Comparison of ENCODE assay signal across 12 mouse cellular contexts in genomic region chr11:72393669-72394068, GRCm38 (mm10). TPM values are rescaled to one million over a fixed set of nuclear protein-coding genes. Genes with fewer than 3 reads are reported as not detected.
A peak's percentile ranks its signal among the peaks of the same experiment; 100 is the strongest.
DNase-seq lines count a peak whose midpoint lies in the region; ATAC-seq and TF ChIP-seq lines count a peak whose summit lies in the region.
"Had no signal": no experiment of that assay in that cellular context is flagged by ENCODE, and none has a peak within 500 bp of the region (broad histone marks: within the 10 kb centered on the region; RNA-seq: fewer than 3 reads in every experiment).

No protein-coding gene starts in this region.

- ATAC-seq in lung, embryonic 14.5 days (ENCODE audit: insufficient read depth), result peak; percentile 14; the same call in 1 of the 2 replicates
- peak; percentile 18; the same call in 1 of the 2 replicates for ATAC-seq in lung, postnatal 0 days
- no peak for ATAC-seq in hindbrain, embryonic 11.5 days (ENCODE audit: low FRiP score)
- ATAC-seq: Patski had no signal

- no peak for TF ChIP-seq POLR2A in lung, adult 2 months (IDR thresholded peaks at IDR 0.05; ENCODE audit: borderline replicate concordance, extremely low read depth, low read depth, low read length)

- peak overlapping the region; percentile 12; the same call in 1 of the 2 replicates for H3K4me2 ChIP-seq in lung, embryonic 14.5 days
- H3K4me2 ChIP-seq in lung, postnatal 0 days (replicated peaks; ENCODE audit: low read depth, low read length), result no peak overlapping the region
- no peak overlapping the region for H3K4me2 ChIP-seq in hindbrain, embryonic 11.5 days (replicated peaks; ENCODE audit: low read depth, low read length)
- H3K4me2 ChIP-seq: hindbrain, embryonic 15.5 days had no signal

- H3K27ac ChIP-seq in lung, embryonic 14.5 days (ENCODE audit: low read depth), result peak overlapping the region; percentile 80
- H3K27ac ChIP-seq in gastrocnemius, adult 2 months, result peak overlapping the region; percentile 92
- H3K27ac ChIP-seq in lung, postnatal 0 days (ENCODE audit: low read length), result peak overlapping the region; percentile 57
- H3K27ac ChIP-seq in hindbrain, embryonic 11.5 days (ENCODE audit: low read depth, low read length), result no peak overlapping the region
- H3K27ac ChIP-seq: hindbrain, embryonic 15.5 days had no signal

- H3K27me3 ChIP-seq in lung, embryonic 14.5 days (ENCODE audit: insufficient read depth, low read length), result no peaks in the 10 kb centered on the region
- H3K27me3 ChIP-seq in lung, postnatal 0 days (replicated peaks; ENCODE audit: insufficient read depth, low read length), result no peaks in the 10 kb centered on the region
- no peaks in the 10 kb centered on the region for H3K27me3 ChIP-seq in hindbrain, embryonic 11.5 days (ENCODE audit: control insufficient read depth, insufficient read depth, low read length)
- H3K27me3 ChIP-seq: hindbrain, embryonic 15.5 days; Patski had no signal

- no peak overlapping the region for H3K9ac ChIP-seq in lung, embryonic 14.5 days
- no peak overlapping the region for H3K9ac ChIP-seq in lung, postnatal 0 days (replicated peaks; ENCODE audit: low read depth)
- H3K9ac ChIP-seq in hindbrain, embryonic 11.5 days (ENCODE audit: low read depth, low read length), result no peak overlapping the region
- H3K9ac ChIP-seq: hindbrain, embryonic 15.5 days had no signal

- no peaks in the 10 kb centered on the region for H3K9me3 ChIP-seq in lung, embryonic 14.5 days (ENCODE audit: low read depth, low read length)
- no peaks in the 10 kb centered on the region for H3K9me3 ChIP-seq in lung, postnatal 0 days (ENCODE audit: low read length)
- no peaks in the 10 kb centered on the region for H3K9me3 ChIP-seq in hindbrain, embryonic 11.5 days (ENCODE audit: control insufficient read depth, low read length)
- H3K9me3 ChIP-seq: hindbrain, embryonic 15.5 days had no signal

- intact Hi-C loops in gastrocnemius, adult 2 months (cut with DNase I), result no loop called here

- peaks cover 52% of the 10 kb centered on the region for H3K4me1 ChIP-seq in lung, embryonic 14.5 days (ENCODE audit: insufficient read depth)
- H3K4me1 ChIP-seq in lung, adult 2 months (ENCODE audit: control insufficient read depth, insufficient read depth, low read length), result peaks cover 4% of the 10 kb centered on the region; the same call in 1 of the 2 replicates
- H3K4me1 ChIP-seq in lung, postnatal 0 days (ENCODE audit: insufficient read depth, low read depth, low read length), result peaks cover 5% of the 10 kb centered on the region; the same call in 1 of the 2 replicates
- no peaks in the 10 kb centered on the region for H3K4me1 ChIP-seq in hindbrain, embryonic 11.5 days (replicated peaks; ENCODE audit: control insufficient read depth, insufficient read depth, low read length)

- TF ChIP-seq EP300 in lung, postnatal 0 days (IDR thresholded peaks at IDR 0.05), result no peak

- no peak for TF ChIP-seq CTCF in lung, embryonic 14.5 days (IDR thresholded peaks at IDR 0.05; ENCODE audit: low read depth)
- TF ChIP-seq CTCF in lung, adult 2 months (IDR thresholded peaks at IDR 0.05; ENCODE audit: insufficient read depth, low read length), result no peak
- TF ChIP-seq CTCF in gastrocnemius, adult 2 months (IDR thresholded peaks at IDR 0.05), result no peak
- TF ChIP-seq CTCF in lung, postnatal 0 days (IDR thresholded peaks at IDR 0.05), result no peak

- 30% methylated on average over 5 of the region's 5 CpGs for WGBS in lung, embryonic 14.5 days
- WGBS in lung, adult 2 months, result 54% methylated on average over 5 of the region's 5 CpGs
- 44% methylated on average over 5 of the region's 5 CpGs for WGBS in lung, postnatal 0 days
- WGBS in hindbrain, embryonic 11.5 days, result 57% methylated on average over 5 of the region's 5 CpGs

- H3K4me3 ChIP-seq in lung, embryonic 14.5 days (ENCODE audit: low read depth, low read length), result no peak overlapping the region
- no peak overlapping the region for H3K4me3 ChIP-seq in lung, adult 2 months (replicated peaks; ENCODE audit: extremely low read depth, low read depth, low read length)
- peak overlapping the region; percentile 41 for H3K4me3 ChIP-seq in gastrocnemius, adult 2 months
- H3K4me3 ChIP-seq in lung, postnatal 0 days (ENCODE audit: low read depth, low read length), result no peak overlapping the region
- H3K4me3 ChIP-seq in hindbrain, embryonic 11.5 days (ENCODE audit: low read depth, low read length), result no peak overlapping the region
- H3K4me3 ChIP-seq: hindbrain, embryonic 15.5 days had no signal

- H3K36me3 ChIP-seq in lung, embryonic 14.5 days (ENCODE audit: insufficient read depth), result peaks cover 90% of the 10 kb centered on the region
- no peaks in the 10 kb centered on the region; the same call in none of the 2 replicates for H3K36me3 ChIP-seq in lung, postnatal 0 days (ENCODE audit: insufficient read depth, low read length)
- no peaks in the 10 kb centered on the region for H3K36me3 ChIP-seq in hindbrain, embryonic 11.5 days (ENCODE audit: control insufficient read depth, insufficient read depth, low read length)
- H3K36me3 ChIP-seq: hindbrain, embryonic 15.5 days had no signal

- peak; percentile 98 for DNase-seq in heart, adult 11 months
- no peak for DNase-seq in heart, adult 8-10 months (ENCODE audit: low spot score)
- peak; percentile 92 for DNase-seq in lung, embryonic 14.5 days
- no peak for DNase-seq in lung, adult 2 months
- peak; percentile 87 for DNase-seq in gastrocnemius, adult 2 months
- peak; percentile 79 for DNase-seq in lung, postnatal 0 days (ENCODE audit: low spot score)
- DNase-seq in spleen, adult 12 weeks (ENCODE audit: low spot score), result no peak
- DNase-seq in hindbrain, embryonic 11.5 days (ENCODE audit: low spot score), result no peak
- DNase-seq: cerebellum, adult 11 months had no signal

RNA-seq across cellular contexts. Expression of gene Smtnl2, which starts 17.8 kb away (rescaled TPM):
- 10 to 100 TPM; 13.6 to 18.9 (median 16.5) TPM for total RNA-seq in heart, adult 8-10 months (2022)
- polyA plus RNA-seq in lung, embryonic 14.5 days (2014; fragmentation: Nextera tagmentation; extraction: Ambion mirVana), result 107 and 122 TPM in 2 replicates
- polyA plus RNA-seq in lung, adult 2 months (2012; rRNA removed), result 32.1 and 34.5 TPM in 2 replicates
- 100 to 1,000 TPM; 238 to 342 TPM for total RNA-seq in gastrocnemius, adult 2 months (2021)
- 108 TPM in 2 replicates for polyA plus RNA-seq in lung, postnatal 0 days (2015; fragmentation: Nextera tagmentation; extraction: Ambion mirVana)
- polyA plus RNA-seq in hindbrain, embryonic 11.5 days (2014; fragmentation: Nextera tagmentation; extraction: Ambion mirVana), result 4.7 and 8.7 TPM in 2 replicates

RNA-seq across cellular contexts. Expression of gene Tekt1, which starts 31.4 kb away (rescaled TPM):
- under 1 TPM in 1 of 4 experiments, not detected in 3; 0.28 TPM for total RNA-seq in heart, adult 8-10 months (2022)
- polyA plus RNA-seq in lung, embryonic 14.5 days (2014; fragmentation: Nextera tagmentation; extraction: Ambion mirVana), result 6.1 and 6.5 TPM in 2 replicates
- 4.8 and 8.3 TPM in 2 replicates for polyA plus RNA-seq in lung, adult 2 months (2012; rRNA removed)
- 1 to 10 TPM in 1 of 2 experiments, under 1 TPM in 1; 0.33 to 2.6 TPM for total RNA-seq in gastrocnemius, adult 2 months (2021)
- 14.2 and 17.3 TPM in 2 replicates for polyA plus RNA-seq in lung, postnatal 0 days (2015; fragmentation: Nextera tagmentation; extraction: Ambion mirVana)
- 8.7 and 8.9 TPM in 2 replicates for polyA plus RNA-seq in hindbrain, embryonic 11.5 days (2014; fragmentation: Nextera tagmentation; extraction: Ambion mirVana)
- polyA plus RNA-seq: C2C12, Patski had no signal

RNA-seq across cellular contexts. Expression of gene Ggt6, which starts 41.7 kb away (rescaled TPM):
- total RNA-seq in heart, adult 8-10 months (2022), result under 1 TPM in 2 of 4 experiments, not detected in 2; 0.32 to 0.44 TPM
- not detected in 2 replicates for polyA plus RNA-seq in lung, embryonic 14.5 days (2014; fragmentation: Nextera tagmentation; extraction: Ambion mirVana)
- 2.9 and 7.0 TPM in 2 replicates for polyA plus RNA-seq in lung, adult 2 months (2012; rRNA removed)
- total RNA-seq in gastrocnemius, adult 2 months (2021), result 1 to 10 TPM in 1 of 2 experiments, under 1 TPM in 1; 0.67 to 5.5 TPM
- 0.94 and 1.0 TPM in 2 replicates for polyA plus RNA-seq in lung, postnatal 0 days (2015; fragmentation: Nextera tagmentation; extraction: Ambion mirVana)
- not detected in 2 replicates for polyA plus RNA-seq in hindbrain, embryonic 11.5 days (2014; fragmentation: Nextera tagmentation; extraction: Ambion mirVana)
- polyA plus RNA-seq: C2C12; hindbrain, embryonic 15.5 days had no signal

RNA-seq across cellular contexts. Expression of gene Mybbp1a, which starts 47.5 kb away (rescaled TPM):
- total RNA-seq in heart, adult 8-10 months (2022), result 10 to 100 TPM; 42.4 to 49.4 (median 45.9) TPM
- polyA plus RNA-seq in lung, embryonic 14.5 days (2014; fragmentation: Nextera tagmentation; extraction: Ambion mirVana), result 157 and 161 TPM in 2 replicates
- polyA plus RNA-seq in lung, adult 2 months (2012; rRNA removed), result 26.1 and 32.8 TPM in 2 replicates
- 10 to 100 TPM; 60.2 to 60.9 TPM for total RNA-seq in gastrocnemius, adult 2 months (2021)
- 41.5 and 44.3 TPM in 2 replicates for polyA plus RNA-seq in lung, postnatal 0 days (2015; fragmentation: Nextera tagmentation; extraction: Ambion mirVana)
- 112 and 145 TPM in 2 replicates for polyA plus RNA-seq in hindbrain, embryonic 11.5 days (2014; fragmentation: Nextera tagmentation; extraction: Ambion mirVana)

Comparison
In these comparisons a context has a peak if more than half of its experiments do, and no peak if none do; other contexts are left out.
1. DNase-seq: peak in heart, adult 11 months (single experiment), lung, embryonic 14.5 days (single experiment), gastrocnemius, adult 2 months (single experiment) and lung, postnatal 0 days (single experiment); none in heart, adult 8-10 months (single experiment), lung, adult 2 months (single experiment), spleen, adult 12 weeks (single experiment) and hindbrain, embryonic 11.5 days (single experiment).